15 mouse cellular contexts compared by ENCODE assay signal in genomic region chr17:47528919-47529318, GRCm38 (mm10). TPM values are rescaled to one million over a fixed set of nuclear protein-coding genes. Genes with fewer than 3 reads are reported as not detected.
DNase-seq lines count a peak whose midpoint lies in the region; ATAC-seq lines count a peak whose summit lies in the region.
"Had no signal": no experiment of that assay in that cellular context is flagged by ENCODE, and none has a peak within 500 bp of the region (broad histone marks: within the 10 kb centered on the region; RNA-seq: fewer than 3 reads in every experiment).

No protein-coding gene starts in this region.

- peaks cover 41% of the 10 kb centered on the region for H3K4me1 ChIP-seq in heart, embryonic 15.5 days (replicated peaks)
- peaks cover 29% of the 10 kb centered on the region for H3K4me1 ChIP-seq in midbrain, embryonic 10.5 days
- no peaks in the 10 kb centered on the region; the same call in 1 of the 2 replicates for H3K4me1 ChIP-seq in midbrain, embryonic 16.5 days (ENCODE audit: control insufficient read depth, insufficient read depth, low read length)
- H3K4me1 ChIP-seq in embryonic facial prominence, embryonic 10.5 days: peaks cover 35% of the 10 kb centered on the region
- H3K4me1 ChIP-seq in stomach, embryonic 14.5 days (ENCODE audit: control insufficient read depth, insufficient read depth, low read length): peaks cover 28% of the 10 kb centered on the region

- no peaks in the 10 kb centered on the region for H3K27me3 ChIP-seq in heart, embryonic 15.5 days
- H3K27me3 ChIP-seq in midbrain, embryonic 10.5 days (ENCODE audit: low read depth, poor library complexity, severe bottlenecking): no peaks in the 10 kb centered on the region
- H3K27me3 ChIP-seq in midbrain, embryonic 16.5 days (ENCODE audit: control insufficient read depth, insufficient read depth, low read depth, low read length): no peaks in the 10 kb centered on the region
- H3K27me3 ChIP-seq in embryonic facial prominence, embryonic 10.5 days (replicated peaks; ENCODE audit: low read depth, poor library complexity, severe bottlenecking): no peaks in the 10 kb centered on the region
- no peaks in the 10 kb centered on the region for H3K27me3 ChIP-seq in stomach, embryonic 14.5 days (ENCODE audit: control insufficient read depth, insufficient read depth, low read length)
- H3K27me3 ChIP-seq: CH12.LX; midbrain, embryonic 12.5 days; neural tube, embryonic 15.5 days had no signal

- H3K9ac ChIP-seq in heart, embryonic 15.5 days: no peak overlapping the region
- no peak overlapping the region for H3K9ac ChIP-seq in midbrain, embryonic 16.5 days (ENCODE audit: low read depth, low read length)
- no peak overlapping the region for H3K9ac ChIP-seq in stomach, embryonic 14.5 days (replicated peaks; ENCODE audit: low read depth, low read length)
- H3K9ac ChIP-seq: liver, embryonic 14.5 days; midbrain, embryonic 12.5 days; neural tube, embryonic 15.5 days had no signal

- H3K4me2 ChIP-seq in heart, embryonic 15.5 days: no peak overlapping the region
- H3K4me2 ChIP-seq in midbrain, embryonic 16.5 days (ENCODE audit: low read length): no peak overlapping the region
- no peak overlapping the region for H3K4me2 ChIP-seq in stomach, embryonic 14.5 days (replicated peaks; ENCODE audit: low read depth, low read length)
- H3K4me2 ChIP-seq: midbrain, embryonic 12.5 days; neural tube, embryonic 15.5 days had no signal

- no peaks in the 10 kb centered on the region for H3K36me3 ChIP-seq in heart, embryonic 15.5 days
- H3K36me3 ChIP-seq in midbrain, embryonic 10.5 days: no peaks in the 10 kb centered on the region
- no peaks in the 10 kb centered on the region for H3K36me3 ChIP-seq in midbrain, embryonic 16.5 days (ENCODE audit: control insufficient read depth, insufficient read depth, low read length)
- no peaks in the 10 kb centered on the region for H3K36me3 ChIP-seq in embryonic facial prominence, embryonic 10.5 days (replicated peaks)
- no peaks in the 10 kb centered on the region for H3K36me3 ChIP-seq in stomach, embryonic 14.5 days (ENCODE audit: control insufficient read depth, insufficient read depth, low read length)
- H3K36me3 ChIP-seq: midbrain, embryonic 12.5 days; neural tube, embryonic 15.5 days had no signal

- ATAC-seq in heart, embryonic 15.5 days (replicated peaks; ENCODE audit: insufficient number of reproducible peaks, insufficient read depth, low FRiP score, low read depth): no peak
- ATAC-seq in midbrain, embryonic 16.5 days: no peak
- no peak for ATAC-seq in stomach, embryonic 14.5 days (ENCODE audit: insufficient number of reproducible peaks, insufficient read depth, low FRiP score, low read depth)

- H3K9me3 ChIP-seq in heart, embryonic 15.5 days (replicated peaks): no peaks in the 10 kb centered on the region
- H3K9me3 ChIP-seq in midbrain, embryonic 10.5 days (replicated peaks): no peaks in the 10 kb centered on the region
- no peaks in the 10 kb centered on the region for H3K9me3 ChIP-seq in midbrain, embryonic 16.5 days (replicated peaks; ENCODE audit: control insufficient read depth, low read length, poor library complexity, severe bottlenecking)
- no peaks in the 10 kb centered on the region for H3K9me3 ChIP-seq in embryonic facial prominence, embryonic 10.5 days
- H3K9me3 ChIP-seq in stomach, embryonic 14.5 days (ENCODE audit: control insufficient read depth, low read depth, low read length): no peaks in the 10 kb centered on the region
- H3K9me3 ChIP-seq: midbrain, embryonic 12.5 days; neural tube, embryonic 15.5 days had no signal

- H3K4me3 ChIP-seq in heart, embryonic 15.5 days: no peak overlapping the region
- no peak overlapping the region for H3K4me3 ChIP-seq in midbrain, embryonic 10.5 days
- no peak overlapping the region for H3K4me3 ChIP-seq in midbrain, embryonic 16.5 days (ENCODE audit: low read depth, low read length)
- no peak overlapping the region for H3K4me3 ChIP-seq in embryonic facial prominence, embryonic 10.5 days
- H3K4me3 ChIP-seq in stomach, embryonic 14.5 days (ENCODE audit: low read depth, low read length): no peak overlapping the region
- H3K4me3 ChIP-seq: midbrain, embryonic 12.5 days; neural tube, embryonic 15.5 days had no signal

- 77% methylated on average over 8 of the region's 8 CpGs for WGBS in heart, embryonic 15.5 days
- WGBS in midbrain, embryonic 10.5 days: 80% methylated on average over 8 of the region's 8 CpGs
- WGBS in midbrain, embryonic 16.5 days: 48% methylated on average over 8 of the region's 8 CpGs
- WGBS in embryonic facial prominence, embryonic 10.5 days: 60% methylated on average over 8 of the region's 8 CpGs
- WGBS in stomach, embryonic 14.5 days: 83% methylated on average over 8 of the region's 8 CpGs

- H3K27ac ChIP-seq in heart, embryonic 15.5 days: peak overlapping the region; percentile 29; the same call in 1 of the 2 replicates
- peak overlapping the region; percentile 79; the same call in 1 of the 2 replicates for H3K27ac ChIP-seq in midbrain, embryonic 10.5 days (replicated peaks)
- no peak overlapping the region for H3K27ac ChIP-seq in midbrain, embryonic 16.5 days (ENCODE audit: low read length)
- H3K27ac ChIP-seq in embryonic facial prominence, embryonic 10.5 days (replicated peaks): peak overlapping the region; percentile 74
- peak overlapping the region; percentile 97; the same call in 1 of the 2 replicates for H3K27ac ChIP-seq in stomach, embryonic 14.5 days (ENCODE audit: low read length)
- H3K27ac ChIP-seq: liver, embryonic 14.5 days; midbrain, embryonic 12.5 days had no signal

- no peak for DNase-seq in heart, adult 11 months
- DNase-seq in midbrain, embryonic 10.5 days (ENCODE audit: low spot score): no peak
- no peak for DNase-seq in embryonic facial prominence, embryonic 10.5 days (ENCODE audit: low spot score)
- no peak for DNase-seq in testis, postnatal 14 days (ENCODE audit: low spot score)
- DNase-seq in testis, postnatal 10 days (ENCODE audit: low spot score): no peak
- DNase-seq: cerebellum, postnatal 10 days; heart, postnatal 14 days; right cerebral cortex, postnatal 25 days had no signal

RNA-seq across cellular contexts. Expression of gene Ccnd3, which starts 24.1 kb away (rescaled TPM):
- 369 and 456 TPM in 2 replicates for polyA plus RNA-seq in heart, embryonic 15.5 days (2015; fragmentation: Nextera tagmentation; extraction: Ambion mirVana)
- polyA plus RNA-seq in midbrain, embryonic 10.5 days (2016; fragmentation: Nextera tagmentation; extraction: Ambion mirVana): 270 and 341 TPM in 2 replicates
- 58.4 and 61.4 TPM in 2 replicates for polyA plus RNA-seq in midbrain, embryonic 16.5 days (2015; fragmentation: Nextera tagmentation; extraction: Ambion mirVana)
- polyA plus RNA-seq in embryonic facial prominence, embryonic 10.5 days (2016; fragmentation: Nextera tagmentation; extraction: Ambion mirVana): 325 and 335 TPM in 2 replicates
- polyA plus RNA-seq in stomach, embryonic 14.5 days (2014; fragmentation: Nextera tagmentation; extraction: Ambion mirVana): 425 and 428 TPM in 2 replicates

RNA-seq across cellular contexts. Expression of gene Taf8, which starts 26.8 kb away (rescaled TPM):
- 17.0 and 20.5 TPM in 2 replicates for polyA plus RNA-seq in heart, embryonic 15.5 days (2015; fragmentation: Nextera tagmentation; extraction: Ambion mirVana)
- 31.4 and 33.8 TPM in 2 replicates for polyA plus RNA-seq in midbrain, embryonic 10.5 days (2016; fragmentation: Nextera tagmentation; extraction: Ambion mirVana)
- polyA plus RNA-seq in midbrain, embryonic 16.5 days (2015; fragmentation: Nextera tagmentation; extraction: Ambion mirVana): 19.8 and 20.8 TPM in 2 replicates
- 32.0 and 35.3 TPM in 2 replicates for polyA plus RNA-seq in embryonic facial prominence, embryonic 10.5 days (2016; fragmentation: Nextera tagmentation; extraction: Ambion mirVana)
- polyA plus RNA-seq in stomach, embryonic 14.5 days (2014; fragmentation: Nextera tagmentation; extraction: Ambion mirVana): 24.5 and 27.3 TPM in 2 replicates
